Mouse (Mus musculus): ENCODE data around the gene Trub2.
"Not testable (repeated sequence)": the region's sequence is repeated elsewhere in the genome, so short reads cannot be mapped to it uniquely, and the experiment has no call there.

Gene Trub2

DNA sequence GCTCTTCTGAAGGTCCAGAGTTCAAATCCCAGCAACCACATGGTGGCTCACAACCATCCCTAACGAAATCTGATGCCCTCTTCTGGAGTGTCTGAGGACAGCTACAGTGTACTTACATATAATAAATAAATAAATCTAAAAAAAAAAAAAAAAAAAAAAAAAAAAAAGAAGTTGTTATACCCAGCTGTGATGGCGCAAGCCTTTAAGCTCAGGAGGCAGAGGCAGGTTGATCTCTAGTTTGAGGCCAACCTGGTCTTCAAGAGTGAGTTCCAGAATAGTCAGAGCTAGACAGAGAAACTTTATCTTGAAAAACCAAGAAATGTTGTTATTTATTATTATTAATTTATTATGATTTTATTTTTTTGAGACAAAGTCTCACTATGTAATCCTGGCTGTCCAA lies 7.0 kb downstream of the Trub2 start:
- intact Hi-C loops (cut with DNase I), result not testable (repeated sequence)

DNA sequence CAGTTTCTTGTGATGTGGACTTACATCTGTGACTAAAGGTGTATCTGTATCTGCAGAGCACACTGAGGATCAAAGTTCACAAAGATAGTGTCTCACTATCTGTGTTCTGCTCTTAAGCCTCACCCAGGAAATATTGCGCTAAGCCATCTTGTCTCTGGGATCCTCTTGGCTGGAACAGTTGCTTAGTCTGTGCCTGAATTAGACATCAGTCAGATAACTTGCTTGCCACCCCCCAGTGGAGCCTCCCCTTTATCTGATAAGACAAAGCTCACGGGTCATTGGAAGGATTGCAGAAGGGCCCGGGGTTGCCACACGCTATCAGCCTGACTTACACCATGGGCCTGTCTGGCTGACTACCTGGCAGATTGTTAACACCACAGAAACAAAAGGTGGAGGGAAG lies 15.0 kb downstream of the Trub2 start:
- intact Hi-C loops (cut with DNase I), result no loop called here

GRCm38 (mm10) chr2:29771611-29772461 lies 16.5 kb downstream of the Trub2 start:
- intact Hi-C loops (cut with DNase I), result no loop called here

DNA sequence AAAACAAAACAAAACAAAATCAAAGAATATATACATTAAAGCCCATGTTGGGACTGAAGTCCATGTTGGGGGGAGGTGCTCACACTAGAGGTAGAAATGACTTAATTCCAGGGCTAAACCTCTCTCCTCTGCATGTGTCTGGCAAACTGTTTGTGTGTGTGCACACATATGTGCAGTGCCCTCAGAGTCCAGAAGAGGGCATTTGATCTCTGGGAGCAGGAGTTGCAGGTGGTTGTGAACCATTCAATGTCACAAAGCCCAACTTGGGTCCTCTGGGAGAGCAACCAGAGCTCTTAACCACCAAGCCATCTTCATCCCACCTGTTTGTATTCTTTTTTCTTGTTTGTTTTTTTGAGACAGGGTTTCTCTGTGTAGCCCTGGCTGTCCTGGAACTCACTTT lies 18.1 kb downstream of the Trub2 start:
- intact Hi-C loops (cut with DNase I), result no loop called here

- intact Hi-C loops (cut with DNase I), result loop anchor here (10.0 kb wide), 1 partner anchor 86 kb away; no protein-coding TSS in a partner anchor
These were observed 19.4 kb downstream of the Trub2 start for GRCm38 (mm10) chr2:29768901-29769300.

DNA sequence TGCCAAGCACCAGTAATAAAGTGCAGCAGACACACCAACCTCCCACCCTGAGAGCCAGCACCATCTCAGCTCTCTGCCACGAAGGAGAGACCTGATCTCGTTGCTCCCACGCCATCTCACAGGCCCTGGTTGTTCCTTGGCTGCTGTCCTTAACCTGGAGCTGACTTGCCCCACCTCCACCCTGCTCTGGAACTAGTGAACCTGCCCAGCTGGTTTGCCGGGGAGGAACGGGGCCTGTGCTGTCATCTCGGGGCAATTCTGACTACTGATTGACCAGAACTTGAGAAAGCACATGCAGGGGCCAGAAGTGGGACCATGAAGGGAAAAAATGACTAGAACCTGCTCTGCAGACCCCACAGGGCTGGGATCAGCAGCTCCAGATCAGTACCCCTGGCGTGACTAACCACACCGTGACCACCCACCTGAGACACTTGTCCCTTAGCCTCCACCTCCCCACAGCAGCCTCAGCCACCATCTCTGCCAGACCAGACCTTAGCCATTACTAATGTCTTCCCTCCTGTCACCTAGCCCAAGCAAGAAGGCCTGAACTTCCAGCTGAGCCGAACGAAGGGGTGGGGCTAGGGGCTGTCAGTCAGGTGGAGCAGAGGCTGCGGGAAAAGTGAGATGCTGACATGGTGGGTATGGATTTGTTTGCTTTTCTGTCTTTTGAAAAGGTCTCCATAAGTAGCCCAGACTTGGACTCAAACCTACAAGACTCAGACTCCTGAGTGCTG lies 20.2 kb downstream of the Trub2 start:
- intact Hi-C loops (cut with DNase I), result loop anchor here (10.0 kb wide), 1 partner anchor 87 kb away; no protein-coding TSS in a partner anchor

DNA sequence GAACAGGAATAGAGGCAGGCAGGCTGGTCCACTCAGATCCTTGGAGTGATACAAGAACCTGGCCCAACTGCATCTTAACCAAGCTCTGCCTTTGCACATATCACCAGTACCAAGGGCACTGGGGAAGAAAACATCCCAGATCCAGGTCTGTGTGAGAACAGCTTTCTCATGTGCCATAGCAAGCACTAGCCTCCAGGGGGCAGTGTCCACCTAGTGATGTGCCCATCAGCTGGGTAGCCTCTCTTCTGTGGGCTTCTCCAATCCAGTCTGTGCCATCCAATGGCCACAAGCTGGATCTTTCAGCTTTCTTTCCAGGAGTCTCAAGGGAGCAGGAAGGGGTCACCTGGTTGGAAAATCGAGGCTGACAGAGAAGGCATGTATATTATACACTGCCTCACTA lies 23.5 kb downstream of the Trub2 start:
- intact Hi-C loops (cut with DNase I), result loop anchor here (2.0 to 10.0 kb wide), 2 partner anchors 54 to 90 kb away; no protein-coding TSS in a partner anchor

DNA sequence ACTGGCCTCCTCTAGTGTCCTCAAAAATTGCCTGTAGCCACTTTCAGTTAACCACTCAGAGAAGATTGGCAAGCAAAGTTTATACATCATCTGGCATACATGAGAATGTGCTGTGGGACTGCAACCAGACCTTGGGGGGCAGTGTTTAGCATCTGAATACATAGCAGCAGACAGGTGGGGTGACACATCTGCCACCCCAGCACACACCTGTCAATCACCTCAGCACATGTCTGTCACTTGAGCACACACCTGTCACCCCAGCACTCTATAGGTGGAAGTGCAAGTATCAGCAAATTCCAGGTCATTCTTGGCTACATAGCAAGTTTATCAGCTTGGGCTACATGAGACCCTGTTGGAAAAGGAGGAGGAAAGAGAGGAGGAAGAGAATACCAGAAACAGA lies 32.6 kb downstream of the Trub2 start:
- intact Hi-C loops (cut with DNase I), result no loop called here

DNA sequence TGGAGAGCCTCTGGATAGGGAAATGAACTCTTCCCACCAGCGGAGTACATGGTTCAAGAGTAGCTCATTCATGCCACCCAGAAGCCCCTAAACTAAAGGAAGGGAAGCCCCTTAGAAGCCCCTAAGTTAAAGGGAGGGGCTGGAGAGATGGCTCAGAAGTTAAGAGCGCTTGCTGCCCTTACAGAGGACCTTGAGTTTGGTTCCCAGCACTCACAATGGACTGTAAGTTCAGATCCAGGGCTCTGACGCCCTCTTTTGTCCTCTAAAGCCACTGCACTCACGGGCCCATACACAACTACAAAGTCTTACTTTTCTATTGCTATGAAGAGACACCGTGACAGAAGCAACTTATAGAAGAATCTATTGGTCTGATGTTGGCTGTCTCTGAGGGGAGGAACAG lies 35.9 kb downstream of the Trub2 start:
- intact Hi-C loops (cut with DNase I), result no loop called here

DNA sequence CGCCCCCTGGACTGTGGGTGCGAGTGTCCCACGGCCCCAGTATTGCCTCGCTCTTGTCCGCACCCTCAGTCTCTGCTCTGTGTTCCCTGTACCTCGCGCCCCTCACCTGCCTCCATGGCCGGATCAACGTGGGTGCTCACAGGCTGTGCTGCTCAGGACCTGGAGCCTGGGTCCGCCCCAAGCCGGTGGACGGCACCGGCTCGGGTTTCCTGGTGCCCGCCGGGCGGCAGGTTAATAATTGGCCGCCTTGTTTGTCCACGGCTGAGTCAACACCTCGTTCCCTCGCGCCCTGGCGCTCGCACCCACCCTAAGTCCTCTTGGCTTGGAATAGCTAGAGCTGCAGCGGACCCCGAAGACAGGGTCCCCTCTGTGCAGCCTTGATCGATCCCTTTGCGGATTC lies 36.8 kb downstream of the Trub2 start, which contains the start of gene Gm13420:
TSS of gene Gm13420 (minus strand) at position 189 of the 400 bp plus-strand sequence.
- intact Hi-C loops (cut with DNase I), result no loop called here

- intact Hi-C loops (cut with DNase I), result no loop called here
These were observed 39.8 kb downstream of the Trub2 start for GRCm38 (mm10) chr2:29748499-29748898.

DNA sequence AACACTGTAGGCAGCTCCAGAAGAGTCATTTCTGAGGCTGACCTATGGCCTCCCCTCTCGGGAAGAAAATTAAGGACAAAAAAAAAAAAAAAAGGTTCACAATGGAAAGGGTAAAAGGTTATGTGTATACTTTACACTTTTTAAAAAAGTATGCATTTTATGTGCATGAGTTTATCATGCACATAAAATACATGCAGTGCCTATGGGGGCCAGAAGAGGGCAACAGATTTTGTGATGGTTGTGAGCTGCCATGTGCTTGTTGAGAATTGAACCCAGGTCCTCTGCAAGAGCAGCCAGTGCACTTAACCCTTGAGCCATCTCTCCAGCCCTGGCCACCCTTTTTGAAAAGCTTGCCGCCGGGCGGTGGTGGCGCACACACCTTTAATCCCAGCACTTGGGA lies 40.5 kb downstream of the Trub2 start:
- intact Hi-C loops (cut with DNase I), result no loop called here

DNA sequence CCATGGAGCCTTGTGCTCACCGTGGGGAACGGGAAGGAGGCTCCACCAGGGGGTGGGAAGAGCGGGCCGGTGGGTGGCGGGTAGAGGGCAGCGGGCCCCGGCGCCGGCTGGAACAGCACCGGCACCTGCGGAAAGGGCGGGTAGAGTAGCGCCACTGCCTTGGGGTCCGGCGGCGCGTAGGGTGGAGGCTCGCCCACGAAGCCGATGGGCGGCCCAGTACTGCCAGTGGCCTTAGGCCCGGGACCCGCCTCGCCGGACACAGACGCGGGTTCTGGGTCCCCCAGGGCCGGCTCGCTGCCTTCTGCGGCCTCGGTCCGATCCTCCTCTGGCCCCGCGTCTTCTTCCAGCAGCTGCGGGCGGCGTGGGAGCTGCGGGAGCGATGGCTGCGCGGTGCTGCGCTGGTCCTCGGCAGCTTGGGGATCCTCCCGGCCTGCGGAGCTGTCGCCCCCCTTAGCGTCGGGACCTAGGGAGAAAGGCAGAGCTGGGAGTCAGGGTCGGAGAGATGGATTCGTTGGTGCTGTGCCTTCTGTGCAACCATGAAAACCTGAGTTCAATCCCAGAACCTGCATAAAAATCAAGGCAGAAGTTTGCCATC lies 41.0 kb downstream of the Trub2 start:
- intact Hi-C loops (cut with DNase I), result no loop called here

DNA sequence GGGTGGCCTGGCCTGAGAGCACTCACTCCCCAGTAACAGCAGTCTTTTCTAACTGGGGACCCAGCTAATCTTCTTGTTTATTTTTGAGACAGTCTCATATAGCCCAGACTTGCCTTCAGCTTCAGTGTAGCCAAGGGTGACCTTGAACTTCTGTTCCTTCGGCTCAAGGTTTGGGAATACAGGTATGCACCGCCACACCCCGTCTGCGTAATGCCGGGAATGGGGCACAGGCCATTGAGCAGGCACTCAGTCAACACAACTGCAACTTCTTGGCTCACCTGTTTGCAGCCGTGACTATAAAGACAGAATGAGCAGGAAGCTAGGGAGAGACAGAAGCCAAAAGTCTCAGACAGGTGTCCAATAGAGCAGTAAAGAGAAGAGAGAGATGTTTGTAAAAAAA lies 44.0 kb downstream of the Trub2 start:
- intact Hi-C loops (cut with DNase I), result no loop called here

- intact Hi-C loops (cut with DNase I), result no loop called here
These were observed 47.1 kb downstream of the Trub2 start for GRCm38 (mm10) chr2:29741207-29741606.

GRCm38 (mm10) chr2:29739368-29739767 lies 48.9 kb downstream of the Trub2 start:
- intact Hi-C loops (cut with DNase I), result no loop called here

- intact Hi-C loops (cut with DNase I), result no loop called here
These were observed 49.5 kb downstream of the Trub2 start for GRCm38 (mm10) chr2:29738799-29739198.

DNA sequence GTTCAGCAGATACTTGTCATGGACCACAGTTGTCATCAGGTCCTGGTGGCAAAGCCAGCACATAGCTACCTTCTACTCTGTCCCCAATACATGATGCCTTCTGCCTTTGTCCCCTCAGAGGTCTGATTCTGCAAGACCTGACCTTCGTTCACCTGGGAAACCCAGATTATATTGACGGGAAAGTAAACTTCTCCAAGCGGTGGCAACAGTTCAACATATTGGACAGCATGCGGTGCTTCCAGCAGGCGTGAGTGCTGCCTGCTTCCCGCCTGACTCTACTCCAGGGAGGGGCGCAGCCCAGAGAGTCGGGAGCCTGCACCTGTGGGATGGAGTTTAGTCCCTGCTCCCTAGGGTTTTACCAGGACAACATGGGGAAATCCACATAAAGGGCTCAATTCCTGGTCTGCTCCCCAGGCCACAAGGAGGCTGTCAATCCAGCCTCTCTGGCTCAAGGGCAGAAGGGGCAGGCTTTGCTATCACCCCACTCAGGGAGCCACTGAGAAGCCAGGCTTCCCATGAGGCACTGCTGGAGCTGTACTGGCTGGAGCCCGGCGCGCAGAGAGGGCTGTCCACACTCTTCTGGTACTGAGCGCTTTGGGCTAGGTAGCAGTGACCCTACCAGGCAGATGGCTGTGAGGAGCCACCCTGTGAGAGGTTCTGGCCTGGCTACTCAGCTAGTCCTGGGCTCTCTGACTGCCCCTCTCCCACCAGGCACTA lies 50.9 kb downstream of the Trub2 start:
- intact Hi-C loops (cut with DNase I), result no loop called here

DNA sequence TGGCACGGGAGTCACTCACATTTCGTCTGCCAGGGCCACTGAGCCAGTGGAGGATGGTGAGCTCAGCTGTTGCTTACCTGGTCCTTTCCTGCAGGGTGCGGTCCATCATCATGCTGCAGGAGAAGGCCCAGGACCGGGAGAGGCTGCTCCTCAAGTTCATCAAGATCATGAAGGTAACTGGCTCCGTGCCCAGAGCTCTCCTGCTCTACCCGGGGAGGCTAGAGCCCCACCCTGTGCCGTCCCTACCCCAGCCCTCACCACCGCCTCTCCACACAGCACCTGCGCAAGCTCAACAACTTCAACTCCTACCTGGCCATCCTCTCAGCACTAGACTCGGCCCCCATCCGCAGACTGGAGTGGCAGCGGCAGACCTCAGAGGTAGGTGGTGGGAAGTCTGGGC lies 52.6 kb downstream of the Trub2 start:
- intact Hi-C loops (cut with DNase I), result no loop called here

- intact Hi-C loops (cut with DNase I), result no loop called here
These were observed 55.0 kb downstream of the Trub2 start for GRCm38 (mm10) chr2:29733348-29733747.

DNA sequence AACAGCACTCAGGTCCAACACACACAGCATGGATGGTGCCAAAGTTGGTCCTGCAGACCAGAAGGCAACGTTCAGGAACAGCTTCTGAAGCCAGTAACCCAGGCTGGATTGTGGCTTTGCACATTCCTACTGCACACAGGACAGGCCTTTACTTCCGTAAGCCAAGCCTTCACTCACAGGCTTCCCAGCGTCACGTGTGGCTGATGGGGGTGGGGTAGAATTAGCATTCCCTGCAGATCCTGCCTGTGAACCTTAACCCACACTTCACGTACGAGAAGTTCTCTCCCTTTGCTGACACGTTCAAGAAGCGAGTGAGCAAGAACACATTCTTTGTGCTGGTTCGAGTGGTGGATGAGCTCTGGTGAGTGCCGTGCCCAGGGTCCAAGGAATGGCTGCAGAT lies 55.7 kb downstream of the Trub2 start:
- intact Hi-C loops (cut with DNase I), result no loop called here

Measured in adrenal gland (tissue).